Mouse (Mus musculus): ENCODE measurements around the gene Scyl1. TPM values are rescaled to one million over a fixed set of nuclear protein-coding genes. Genes with fewer than 3 reads are reported as not detected.
A peak's percentile ranks its signal among the peaks of the same experiment; 100 is the strongest.

Scyl1 gene
- polyA plus RNA-seq, 1 experiment, result 38.8 TPM

- H3K4me3 ChIP-seq (replicated peaks; ENCODE audit: control insufficient read depth, low read depth, low read length), result peak overlapping the region; percentile 81
- peak overlapping the region; percentile 84 for H3K27ac ChIP-seq (ENCODE audit: control insufficient read depth, insufficient read depth, low read depth, low read length, poor library complexity)
- H3K4me1 ChIP-seq (ENCODE audit: control insufficient read depth, insufficient read depth, low read length), result no peaks in the 10 kb centered on the region; the same call in 1 of the 2 replicates
- no peak for TF ChIP-seq CTCF (IDR thresholded peaks at IDR 0.05; ENCODE audit: control insufficient read depth, insufficient read depth, low read length)
- peak; percentile 85; the same call in 1 of the 2 replicates for TF ChIP-seq POLR2A (IDR thresholded peaks at IDR 0.05; ENCODE audit: borderline replicate concordance, control insufficient read depth, low read depth, low read length)
- under 1% methylated on average over 19 of the region's 19 CpGs for WGBS
Observed at GRCm38 (mm10) chr19:5800632-5801431, 29.6 kb upstream of the Scyl1 start.

GRCm38 (mm10) chr19:5800350-5800631, 29.1 kb upstream of the Scyl1 start:
- Histone ChIP-seq H3K4me3 (replicated peaks; ENCODE audit: control insufficient read depth, low read depth, low read length) (peak overlapping the region; percentile 81), H3K27ac (ENCODE audit: control insufficient read depth, insufficient read depth, low read depth, low read length, poor library complexity) (peak overlapping the region; percentile 84; the same call in 1 of the 2 replicates), H3K4me1 (ENCODE audit: control insufficient read depth, insufficient read depth, low read length) (no peaks in the 10 kb centered on the region; the same call in 1 of the 2 replicates)
- WGBS, result 0% methylated on average over 2 of the region's 2 CpGs
- TF ChIP-seq CTCF (IDR thresholded peaks at IDR 0.05; ENCODE audit: control insufficient read depth, insufficient read depth, low read length) (no peak), POLR2A (IDR thresholded peaks at IDR 0.05; ENCODE audit: borderline replicate concordance, control insufficient read depth, low read depth, low read length) (no peak)

- under 1% methylated on average over 10 of the region's 10 CpGs for WGBS
- Histone ChIP-seq H3K4me3 (replicated peaks; ENCODE audit: control insufficient read depth, low read depth, low read length) (peak overlapping the region; percentile 81), H3K4me1 (ENCODE audit: control insufficient read depth, insufficient read depth, low read length) (no peaks in the 10 kb centered on the region; the same call in 1 of the 2 replicates), H3K27ac (ENCODE audit: control insufficient read depth, insufficient read depth, low read depth, low read length, poor library complexity) (peak overlapping the region; percentile 84)
- no peak for TF ChIP-seq POLR2A (IDR thresholded peaks at IDR 0.05; ENCODE audit: borderline replicate concordance, control insufficient read depth, low read depth, low read length)
- no peak for TF ChIP-seq CTCF (IDR thresholded peaks at IDR 0.05; ENCODE audit: control insufficient read depth, insufficient read depth, low read length)
Observed at GRCm38 (mm10) chr19:5799566-5800349, 28.5 kb upstream of the Scyl1 start.

GRCm38 (mm10) chr19:5798700-5799479, 27.7 kb upstream of the Scyl1 start:
- Histone ChIP-seq H3K27ac (ENCODE audit: control insufficient read depth, insufficient read depth, low read depth, low read length, poor library complexity) (peak overlapping the region; percentile 63; the same call in 1 of the 2 replicates), H3K4me3 (replicated peaks; ENCODE audit: control insufficient read depth, low read depth, low read length) (peak overlapping the region; percentile 81), H3K4me1 (ENCODE audit: control insufficient read depth, insufficient read depth, low read length) (no peaks in the 10 kb centered on the region; the same call in 1 of the 2 replicates)
- no peak for TF ChIP-seq CTCF (IDR thresholded peaks at IDR 0.05; ENCODE audit: control insufficient read depth, insufficient read depth, low read length)
- TF ChIP-seq POLR2A (IDR thresholded peaks at IDR 0.05; ENCODE audit: borderline replicate concordance, control insufficient read depth, low read depth, low read length), result peak; percentile 65
- WGBS, result 2% methylated on average over 7 of the region's 7 CpGs

GRCm38 (mm10) chr19:5797381-5798111, 26.3 kb upstream of the Scyl1 start:
- H3K27ac ChIP-seq (ENCODE audit: control insufficient read depth, insufficient read depth, low read depth, low read length, poor library complexity), result peak overlapping the region; percentile 31; the same call in 1 of the 2 replicates
- H3K4me1 ChIP-seq (ENCODE audit: control insufficient read depth, insufficient read depth, low read length), result no peaks in the 10 kb centered on the region; the same call in 1 of the 2 replicates
- no peak for TF ChIP-seq POLR2A (IDR thresholded peaks at IDR 0.05; ENCODE audit: borderline replicate concordance, control insufficient read depth, low read depth, low read length)
- TF ChIP-seq CTCF (IDR thresholded peaks at IDR 0.05; ENCODE audit: control insufficient read depth, insufficient read depth, low read length), result no peak
- WGBS, result 13% methylated on average over 7 of the region's 7 CpGs
- H3K4me3 ChIP-seq (replicated peaks; ENCODE audit: control insufficient read depth, low read depth, low read length), result peak overlapping the region; percentile 7

GRCm38 (mm10) chr19:5796573-5797111, 25.4 kb upstream of the Scyl1 start:
- no peak for TF ChIP-seq POLR2A (IDR thresholded peaks at IDR 0.05; ENCODE audit: borderline replicate concordance, control insufficient read depth, low read depth, low read length)
- TF ChIP-seq CTCF (IDR thresholded peaks at IDR 0.05; ENCODE audit: control insufficient read depth, insufficient read depth, low read length), result no peak
- Histone ChIP-seq H3K27ac (ENCODE audit: control insufficient read depth, insufficient read depth, low read depth, low read length, poor library complexity) (no peak overlapping the region; the same call in 1 of the 2 replicates), H3K4me3 (replicated peaks; ENCODE audit: control insufficient read depth, low read depth, low read length) (no peak overlapping the region), H3K4me1 (ENCODE audit: control insufficient read depth, insufficient read depth, low read length) (no peaks in the 10 kb centered on the region; the same call in 1 of the 2 replicates)
- whole genome bisulfite sequencing, result 69% methylated on average over 7 of the region's 7 CpGs
